Mouse (Mus musculus) G1E-ER4 (cell line): ENCODE data around the gene Rpl24. TPM values are rescaled to one million over a fixed set of nuclear protein-coding genes. Genes with fewer than 3 reads are reported as not detected.

ENCODE experiments used
- GATA1 ChIP-seq: IDR thresholded peaks from one replicate; pipeline ENCODE4 v1.8.0; 2012; ENCODE audit warnings: low read length, inconsistent platforms
- polyA plus RNA-seq: library from polyadenylated mRNA; stranded (reverse); fragments of >175 nt; gene quantifications from 2 replicates; pipeline ENCODE4 v1.2.3, GENCODE M21; 2012

Gene Rpl24
- polyA plus RNA-seq, 1 experiment: 47.2 TPM

GRCm38 (mm10) chr16:56012789-56013743 is 47.0 kb downstream of the Rpl24 start:
- TF ChIP-seq GATA1: no peak

GRCm38 (mm10) chr16:56014076-56014475 is 48.0 kb downstream of the Rpl24 start:
- TF ChIP-seq GATA1: no peak

- no peak for TF ChIP-seq GATA1
Observed at GRCm38 (mm10) chr16:56019660-56020059, 53.6 kb downstream of the Rpl24 start.

Other genes with a start within 250 kb of the Rpl24 start
- 0.32 and 0.41 TPM in 2 replicates for gene Nfkbiz, start 127.4 kb upstream of the Rpl24 start, polyA plus RNA-seq
- gene Nxpe3, start 71.0 kb upstream of the Rpl24 start, polyA plus RNA-seq: 0.30 and 0.36 TPM in 2 replicates
- 4.9 and 8.0 TPM in 2 replicates for gene Cep97, start 31.4 kb upstream of the Rpl24 start, polyA plus RNA-seq
- 3.8 and 5.3 TPM in 2 replicates for gene Zbtb11, start 7.6 kb downstream of the Rpl24 start, polyA plus RNA-seq
- 47.3 and 79.0 TPM in 2 replicates for gene Pcnp, start 63.5 kb downstream of the Rpl24 start, polyA plus RNA-seq
- gene Trmt10c, start 71.5 kb downstream of the Rpl24 start, polyA plus RNA-seq: 10.1 and 14.2 TPM in 2 replicates
- gene Senp7, start 82.1 kb downstream of the Rpl24 start, polyA plus RNA-seq: 21.8 and 31.5 TPM in 2 replicates
- not detected in 2 replicates for gene Impg2, start 238.0 kb downstream of the Rpl24 start, polyA plus RNA-seq